Mouse (Mus musculus): Measurements from ENCODE around the gene Col5a1.

Gene Col5a1

DNA sequence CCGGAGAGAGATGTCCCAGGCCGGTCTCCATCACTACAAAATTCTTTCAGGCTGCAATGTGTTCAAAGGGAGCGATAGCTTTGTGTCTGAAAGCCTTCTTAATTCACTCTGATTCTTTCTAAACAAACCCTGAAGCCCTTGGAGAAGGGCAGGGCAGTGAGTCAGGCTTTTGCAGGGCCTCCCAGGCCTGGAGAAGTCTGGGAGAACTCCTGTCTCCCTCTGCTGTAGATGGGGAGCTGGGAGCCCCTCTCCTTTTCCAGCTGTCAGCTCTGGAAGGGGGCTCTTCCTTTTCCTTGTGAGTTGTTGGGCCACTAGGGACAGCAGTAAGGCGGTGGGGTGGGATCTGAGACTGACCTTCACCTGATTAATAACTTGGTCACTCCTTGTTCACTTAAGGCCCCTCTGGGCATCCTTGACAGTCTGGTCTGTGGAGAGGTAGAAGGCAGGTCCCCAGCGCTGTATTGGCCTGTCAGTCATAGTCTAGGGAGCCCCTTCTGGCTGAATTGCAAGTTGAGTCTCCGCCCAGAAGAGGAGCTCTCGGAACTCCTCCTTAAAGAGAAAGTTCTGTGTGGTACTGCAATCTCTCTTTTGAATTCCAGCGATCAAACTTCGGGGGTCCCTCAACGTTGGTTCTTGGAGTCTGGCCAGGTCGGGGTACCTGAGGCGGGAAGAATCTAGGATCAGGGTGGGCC is 623 bp upstream of the Col5a1 start:
- DNase-seq (ENCODE audit: low read depth, low spot score) = no peak

DNA sequence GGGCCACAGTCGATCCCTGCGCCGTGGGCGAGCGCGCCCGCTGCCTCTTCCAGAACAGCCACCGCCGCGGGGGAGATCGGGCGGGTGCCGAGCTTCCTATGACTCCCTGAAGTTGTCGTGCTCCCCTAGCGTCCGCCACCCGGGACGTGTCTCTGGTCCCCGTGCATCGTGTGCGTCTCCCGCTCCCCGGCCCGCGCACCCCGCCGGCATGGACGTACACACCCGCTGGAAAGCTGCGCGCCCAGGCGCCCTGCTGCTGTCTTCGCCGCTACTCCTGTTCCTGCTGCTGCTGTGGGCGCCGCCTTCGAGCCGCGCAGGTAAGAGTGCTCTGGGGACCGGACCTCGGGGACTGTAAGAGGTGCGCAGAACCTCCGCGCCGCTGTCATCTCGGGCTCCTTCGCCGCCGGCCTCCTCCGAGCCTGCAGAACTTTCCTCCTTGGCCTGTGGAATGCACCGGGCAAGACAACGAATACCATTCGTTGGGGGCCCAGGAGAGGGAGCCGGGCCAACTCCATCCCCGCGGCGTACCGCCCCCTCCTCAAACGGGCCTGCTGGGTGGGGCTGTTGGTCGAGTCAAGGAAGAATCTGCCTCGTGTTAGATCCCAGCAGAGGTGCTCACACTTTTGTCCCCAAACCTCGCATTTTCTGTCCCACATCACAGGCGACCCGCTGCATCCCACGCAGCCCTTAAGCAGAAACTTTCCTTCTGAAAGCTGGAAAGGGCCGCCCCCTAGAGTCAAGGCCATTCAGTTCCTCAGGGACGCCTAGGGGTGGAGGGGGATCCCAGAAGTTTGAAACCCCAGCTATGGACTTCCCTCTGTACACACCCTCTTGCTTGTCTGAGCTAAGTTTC is 609 bp downstream of the Col5a1 start:
- no peak for DNase-seq (ENCODE audit: low read depth, low spot score)

DNA sequence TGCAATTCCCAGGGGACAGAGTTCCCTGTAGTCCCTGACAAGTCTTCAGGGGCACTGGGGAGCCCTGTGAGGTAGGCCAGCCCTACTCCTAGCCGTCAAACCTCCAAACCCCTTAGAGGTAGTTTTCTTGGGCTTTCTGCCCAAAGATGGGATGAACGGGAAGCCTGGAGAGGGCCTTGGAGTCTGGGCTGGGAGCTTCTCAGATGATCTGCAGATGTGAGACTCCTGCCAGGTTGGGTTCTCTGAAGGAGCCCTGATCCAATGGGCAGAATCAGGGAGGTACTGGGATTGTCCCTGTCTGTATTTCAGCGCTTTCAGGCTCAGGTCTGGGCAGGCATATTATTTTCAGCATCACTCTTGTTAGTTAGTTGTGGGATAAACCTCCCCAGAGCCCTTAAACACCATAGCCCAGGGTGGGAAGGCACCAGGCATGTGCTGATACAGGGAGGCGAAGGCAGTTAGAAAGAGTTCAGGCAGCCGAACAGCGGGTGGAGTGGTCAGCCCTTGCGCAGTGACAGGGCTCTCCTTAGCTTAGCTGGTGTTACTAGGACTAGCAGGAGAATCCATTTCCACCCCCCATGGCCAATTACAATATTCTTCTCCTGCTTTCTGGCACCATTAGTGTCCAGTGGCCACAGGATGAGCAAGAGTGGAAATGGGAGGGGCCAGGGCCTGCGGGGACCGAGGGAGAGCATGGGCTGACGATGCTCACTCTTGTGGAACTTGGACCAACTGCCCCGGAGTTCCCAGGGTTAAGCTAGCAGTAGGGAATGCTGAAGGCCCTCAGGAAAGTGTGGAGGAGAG is 1.4 kb downstream of the Col5a1 start:
- no peak for DNase-seq (ENCODE audit: low read depth, low spot score)

DNA sequence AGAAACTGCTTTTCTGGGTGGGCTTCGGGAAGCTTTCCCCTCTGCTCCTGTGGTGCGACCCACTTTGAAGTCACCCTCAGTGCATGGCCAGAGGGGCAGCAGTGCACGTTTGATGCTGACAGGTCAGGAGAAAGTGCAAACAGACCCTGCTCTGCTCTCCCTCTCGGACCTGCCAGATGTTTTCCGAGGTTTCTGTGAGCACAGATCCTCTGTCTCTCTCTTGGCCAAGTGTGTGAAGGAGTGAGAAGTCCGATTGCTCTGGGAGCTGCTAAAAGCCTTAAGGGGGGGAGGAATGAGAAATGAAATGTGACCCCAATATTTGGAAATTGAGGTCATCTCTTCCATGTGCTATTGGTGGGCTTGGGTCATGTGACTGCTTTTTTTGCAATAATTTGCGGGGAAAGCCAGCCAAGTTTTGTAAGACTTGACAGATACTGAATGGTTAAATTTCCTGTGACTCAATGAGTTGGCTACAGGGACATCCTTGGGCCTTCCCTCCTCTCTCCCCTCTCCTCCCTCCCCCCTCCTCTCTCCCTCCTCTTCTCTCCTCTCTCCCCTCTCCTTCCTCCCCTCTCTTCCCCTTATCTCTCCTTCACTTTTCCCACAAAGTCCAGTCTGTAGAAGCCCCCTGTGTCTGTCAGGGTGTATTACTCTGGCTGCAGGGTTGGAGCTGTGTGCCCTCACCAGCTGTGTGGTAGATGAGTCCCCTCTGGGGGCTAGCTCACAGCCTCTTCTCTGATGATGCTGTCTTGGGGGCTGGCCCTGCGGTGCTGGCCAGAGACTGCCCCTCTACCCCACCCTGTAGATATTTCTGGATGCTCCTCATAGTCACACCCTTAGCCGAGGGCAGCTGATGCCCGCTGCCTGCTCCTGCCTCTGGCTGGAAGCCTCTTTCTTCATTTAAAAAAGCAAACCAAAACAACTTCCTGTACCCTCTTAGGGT is 2.6 kb downstream of the Col5a1 start:
- DNase-seq (ENCODE audit: low read depth, low spot score) = no peak

DNA sequence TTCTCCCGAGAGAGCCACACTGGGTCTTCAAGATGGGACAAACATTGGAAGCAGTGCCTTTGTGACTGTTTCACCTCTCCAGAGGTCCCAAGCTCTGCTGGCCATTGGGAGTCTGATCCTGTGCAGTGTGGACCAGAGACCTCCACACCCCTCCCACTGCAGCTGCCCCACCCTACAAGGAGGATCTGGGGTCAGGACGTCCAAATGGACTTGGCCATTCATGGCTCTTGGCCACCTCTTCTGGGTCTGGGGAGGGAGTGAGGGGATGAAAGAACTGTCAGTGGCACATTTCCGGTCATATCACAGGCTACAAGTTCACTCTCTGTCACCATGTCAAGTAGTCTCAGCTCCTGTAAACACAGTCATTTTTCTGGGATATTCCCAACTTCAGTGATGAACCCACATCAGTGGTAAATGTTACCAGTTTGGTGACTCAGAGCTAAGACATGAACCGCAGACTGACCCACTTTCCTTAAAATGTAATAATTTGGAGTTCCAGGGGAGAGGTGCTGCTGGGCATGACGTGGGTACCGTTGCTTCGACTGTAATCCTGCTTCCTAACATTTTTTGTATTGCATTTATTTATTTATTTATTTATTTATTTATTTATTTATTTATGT is 5.8 kb downstream of the Col5a1 start:
- no peak for DNase-seq (ENCODE audit: low read depth, low spot score)

DNA sequence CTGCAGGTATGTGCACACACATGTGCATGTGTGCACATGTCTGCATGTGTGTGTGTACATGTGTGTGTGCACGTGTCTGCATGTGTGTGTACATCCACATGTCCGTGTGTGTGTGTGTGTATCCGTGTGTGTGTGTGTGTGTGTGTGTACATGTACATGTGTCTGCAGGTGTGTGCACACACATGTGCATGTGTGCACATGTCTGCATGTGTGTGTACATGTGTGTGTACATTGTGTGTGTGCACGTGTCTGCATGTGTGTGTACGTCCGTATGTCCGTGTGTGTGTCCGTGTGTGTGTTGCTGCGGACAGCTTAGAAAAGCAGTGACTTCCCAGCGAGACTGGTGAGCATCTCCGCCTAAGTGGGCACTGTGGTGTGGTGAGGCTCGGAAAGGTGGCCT is 6.8 kb downstream of the Col5a1 start:
- no peak for DNase-seq (ENCODE audit: low read depth, low spot score)

DNA sequence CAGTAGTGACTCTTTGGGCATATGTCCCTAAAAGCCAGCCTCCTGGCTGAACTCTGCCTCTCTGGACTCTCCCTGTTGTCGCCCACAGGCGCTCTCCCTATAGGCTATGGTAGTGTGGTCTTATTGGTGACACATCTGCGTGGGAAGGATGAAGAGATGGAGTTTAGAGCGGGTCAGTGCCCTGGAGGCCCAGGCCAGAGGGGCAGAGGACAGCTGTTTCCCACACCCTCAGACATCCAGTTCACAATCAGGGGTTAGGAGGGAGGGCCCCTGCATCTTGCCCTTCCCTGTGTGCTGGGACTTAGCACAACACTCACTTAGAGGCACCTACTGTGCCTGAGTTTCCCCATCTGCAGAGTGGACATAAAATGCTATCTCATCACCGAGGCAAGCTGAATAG is 8.8 kb downstream of the Col5a1 start:
- no peak for DNase-seq (ENCODE audit: low read depth, low spot score)

DNA sequence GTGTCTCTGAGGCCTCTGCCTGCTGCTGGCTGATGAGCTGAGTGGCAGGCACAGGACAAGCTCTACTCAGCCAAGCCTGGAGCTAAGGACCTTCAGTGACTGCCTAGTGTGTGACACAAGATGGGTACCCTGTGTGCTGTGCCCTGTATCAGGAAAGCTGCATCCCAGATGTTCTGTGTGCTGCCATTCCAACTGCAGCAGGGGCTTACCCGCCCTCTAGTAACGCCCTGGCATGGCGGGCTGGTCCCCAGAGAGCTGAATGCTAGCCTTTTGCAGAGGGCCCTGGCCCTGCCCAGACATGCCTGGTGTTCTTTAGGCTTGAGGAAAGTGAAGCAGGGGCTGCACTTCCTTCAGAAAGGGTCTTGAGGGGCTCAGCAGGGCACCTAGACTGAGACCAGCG is 9.4 kb downstream of the Col5a1 start:
- no peak for DNase-seq (ENCODE audit: low read depth, low spot score)

DNA sequence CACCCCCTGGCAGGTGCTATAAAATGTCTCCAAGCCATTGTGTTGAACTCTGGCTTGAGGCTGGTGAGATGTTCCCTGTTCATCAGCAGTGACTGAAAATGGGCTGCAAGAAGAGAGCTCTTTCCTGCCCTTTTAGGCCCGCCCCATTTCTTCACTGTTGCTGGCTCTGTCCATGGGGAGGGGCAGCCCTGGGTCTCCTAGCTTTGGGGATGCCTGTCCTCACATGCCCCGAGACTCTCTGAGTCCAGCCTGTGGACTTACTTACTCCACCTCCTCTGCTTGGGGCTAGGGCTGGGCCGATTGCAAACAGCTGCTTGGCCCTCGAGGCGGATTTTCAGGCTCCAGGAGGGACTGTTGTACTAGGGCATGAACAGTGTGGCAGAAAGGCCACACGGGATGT is 10.9 kb downstream of the Col5a1 start:
- DNase-seq (ENCODE audit: low read depth, low spot score) = no peak

DNA sequence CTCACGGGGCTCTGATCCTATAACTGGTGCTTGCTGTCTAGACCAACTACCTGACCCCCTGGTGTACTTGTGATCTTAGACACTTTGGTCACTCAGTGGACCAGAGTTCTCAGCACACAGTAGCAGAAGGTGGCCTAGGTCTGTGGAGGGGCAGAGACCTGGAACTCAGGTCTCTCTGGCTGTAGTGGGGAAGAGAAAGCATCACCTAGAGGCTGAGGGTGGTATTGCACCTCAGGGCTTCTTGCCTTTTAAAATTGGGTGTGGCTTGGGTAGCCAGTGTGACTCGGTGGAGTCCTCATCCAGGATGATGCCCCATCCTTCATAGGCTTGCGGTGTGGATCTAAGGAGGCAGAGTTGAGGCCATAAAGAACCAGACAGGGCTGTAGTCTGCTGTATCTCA is 13.7 kb downstream of the Col5a1 start:
- DNase-seq (ENCODE audit: low read depth, low spot score) = peak; percentile 69

DNA sequence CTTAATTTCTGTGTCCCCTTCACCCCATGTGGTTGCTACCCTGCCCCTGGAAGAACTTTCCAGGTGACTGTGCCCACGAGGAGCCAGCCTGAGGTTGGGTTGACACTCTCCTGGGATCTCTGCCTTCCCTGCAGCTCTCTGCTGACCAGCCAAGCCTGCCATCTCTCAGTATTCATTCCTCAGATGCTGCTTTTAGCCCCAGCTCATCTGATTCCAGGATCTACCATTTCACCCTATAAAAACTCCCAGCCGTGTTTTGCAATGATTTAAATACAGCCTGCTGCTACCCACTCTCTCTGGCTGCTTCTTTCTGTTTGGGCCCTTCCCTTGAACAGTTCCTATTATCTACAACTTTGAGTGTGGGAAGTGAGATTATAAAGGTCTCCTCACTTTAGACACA is 14.9 kb downstream of the Col5a1 start:
- no peak for DNase-seq (ENCODE audit: low read depth, low spot score)

DNA sequence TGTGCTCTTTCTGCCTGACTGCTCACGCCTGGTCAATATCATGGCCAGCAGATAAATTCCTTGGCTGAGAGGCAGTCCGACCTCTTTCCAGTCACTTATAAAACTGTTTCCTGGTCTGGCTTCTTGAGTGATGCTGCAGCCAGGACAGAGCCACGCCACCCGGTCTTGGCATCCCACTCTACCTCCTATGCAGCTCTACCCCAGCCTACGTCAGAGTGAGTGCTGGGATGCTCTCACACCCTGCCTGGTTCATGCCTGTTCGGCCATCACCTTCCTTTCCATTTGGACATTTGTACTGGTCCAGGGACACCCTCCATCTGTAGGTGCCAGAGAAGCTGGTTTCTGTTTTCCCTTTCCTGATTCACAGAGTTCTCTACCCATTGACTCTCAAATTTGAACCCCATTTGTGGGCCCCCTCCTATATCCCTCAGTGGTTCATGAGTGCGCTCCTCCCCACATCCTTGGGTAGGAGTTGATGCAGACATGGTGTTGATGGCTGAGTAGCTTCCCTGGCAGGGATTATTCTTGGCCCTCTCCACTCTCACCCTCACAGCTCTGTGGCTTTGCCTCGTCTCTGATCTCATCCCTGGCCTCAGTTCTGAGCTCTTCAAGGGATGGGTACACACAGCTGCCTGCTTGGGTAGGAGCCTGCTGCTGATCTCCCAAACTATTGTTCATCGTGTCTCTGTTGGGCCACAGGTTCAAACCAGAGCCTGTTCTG is 15.5 kb downstream of the Col5a1 start:
- DNase-seq (ENCODE audit: low read depth, low spot score) = no peak

DNA sequence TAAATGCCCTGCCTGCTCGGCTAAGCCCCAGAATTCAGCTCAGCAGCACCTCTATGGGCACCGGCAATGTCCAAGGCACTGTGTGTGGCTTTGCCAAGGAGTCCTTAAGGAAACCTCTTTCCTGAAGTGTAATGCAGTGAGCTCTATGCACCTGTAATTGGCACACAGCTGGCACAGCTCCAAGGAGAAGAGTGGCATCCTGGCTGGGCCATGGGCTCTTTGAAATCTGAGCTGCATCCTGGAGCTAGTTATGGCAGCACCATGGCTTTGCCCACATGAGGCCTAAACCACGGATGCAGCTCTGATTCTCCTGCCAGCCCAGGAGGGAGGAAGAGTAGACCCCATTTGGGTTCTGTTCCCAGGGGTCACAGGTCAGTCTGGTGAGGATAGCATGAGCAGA is 16.1 kb downstream of the Col5a1 start:
- DNase-seq (ENCODE audit: low read depth, low spot score) = no peak

DNA sequence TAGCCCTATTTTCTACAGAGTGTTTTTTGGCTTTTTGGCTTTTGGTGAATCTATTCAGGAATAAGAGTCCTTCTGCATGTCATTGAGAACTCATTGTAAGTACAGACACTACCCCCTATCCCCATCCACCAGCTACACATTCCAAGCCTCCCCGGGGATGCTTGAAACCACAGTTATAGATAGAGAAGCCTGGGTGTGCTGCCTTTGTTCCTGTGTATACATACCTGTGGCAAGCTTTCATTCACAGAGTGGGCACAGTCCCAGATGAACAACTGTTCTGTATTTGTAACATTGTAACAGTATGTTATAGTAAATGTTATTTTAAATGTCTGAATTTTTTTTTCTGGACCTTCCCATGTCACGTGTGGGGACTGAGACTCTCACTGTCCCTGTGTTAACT is 19.2 kb downstream of the Col5a1 start:
- DNase-seq (ENCODE audit: low read depth, low spot score) = no peak

DNA sequence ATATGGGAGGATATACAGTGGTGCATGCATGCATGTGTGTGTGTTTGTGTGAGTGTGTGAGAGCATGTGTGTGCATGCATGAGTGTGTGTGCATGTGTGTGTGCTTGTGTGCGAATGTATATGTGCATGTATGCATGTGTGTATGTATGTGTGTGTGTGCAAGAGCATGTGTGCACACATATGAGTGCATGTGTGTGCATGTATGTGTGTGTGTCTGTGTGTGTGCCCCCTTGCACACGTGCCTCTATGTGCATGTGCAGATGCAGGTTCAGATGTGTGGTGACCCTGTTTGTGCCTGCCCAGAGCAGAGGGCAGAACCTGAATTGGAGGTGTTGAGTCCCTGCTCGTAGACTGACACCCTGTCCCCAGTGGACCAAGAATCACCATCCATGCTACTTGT is 24.3 kb downstream of the Col5a1 start:
- no peak for DNase-seq (ENCODE audit: low read depth, low spot score)

DNA sequence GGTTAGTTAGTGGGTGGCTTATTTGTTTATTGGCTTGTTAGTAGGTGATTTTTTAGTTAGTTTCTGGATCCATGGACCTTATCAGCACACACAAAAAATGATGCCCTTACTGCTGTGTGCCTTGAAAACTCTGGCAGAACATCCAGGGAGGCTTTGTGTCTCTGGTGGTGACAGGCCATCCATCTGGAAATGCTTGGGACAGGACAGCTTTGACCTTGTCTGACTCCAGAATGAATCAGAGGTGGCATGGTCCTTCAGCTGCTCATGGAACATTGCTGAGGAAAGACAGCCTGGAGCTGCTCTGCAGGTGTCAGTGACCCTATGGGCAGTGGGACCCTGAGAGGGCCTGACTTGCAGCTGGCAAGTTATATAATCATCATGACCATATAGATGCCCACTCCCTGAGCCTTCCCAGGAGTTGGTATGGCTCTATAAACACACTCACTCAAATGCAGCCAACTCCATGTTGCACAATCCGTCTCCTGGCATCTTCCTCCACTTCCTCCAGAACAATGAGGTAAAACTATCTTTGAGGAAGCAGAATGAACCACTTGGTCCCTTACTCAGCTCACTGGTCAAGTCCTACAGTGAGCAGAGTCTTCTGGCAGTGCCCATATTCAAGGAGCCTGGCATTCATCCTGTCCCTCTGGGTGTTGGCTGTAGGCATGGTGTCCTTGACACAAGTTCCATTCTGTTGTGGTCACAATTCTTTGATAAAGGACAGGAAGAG is 26.5 kb downstream of the Col5a1 start:
- DNase-seq (ENCODE audit: low read depth, low spot score) = no peak

DNA sequence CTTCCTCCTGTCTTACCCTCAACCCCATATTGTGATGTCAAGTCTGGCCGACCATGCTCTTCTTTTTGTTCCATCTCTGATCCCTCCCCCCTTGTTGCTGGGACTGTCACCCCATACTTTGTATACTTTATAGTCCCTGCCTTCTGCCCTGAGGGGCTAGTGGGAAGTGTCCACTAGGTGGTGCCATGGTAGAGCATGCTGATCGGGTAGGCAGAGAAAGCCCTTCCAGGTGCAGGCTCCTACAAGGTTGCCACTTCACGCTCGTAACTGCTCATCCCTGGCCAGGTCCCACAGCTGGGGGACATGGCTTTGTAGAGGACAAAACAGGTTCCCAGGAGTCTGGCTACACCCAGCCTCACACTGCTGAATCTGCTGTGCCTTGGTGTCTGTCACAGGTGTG is 29.5 kb downstream of the Col5a1 start:
- DNase-seq (ENCODE audit: low read depth, low spot score) = peak; percentile 47

DNA sequence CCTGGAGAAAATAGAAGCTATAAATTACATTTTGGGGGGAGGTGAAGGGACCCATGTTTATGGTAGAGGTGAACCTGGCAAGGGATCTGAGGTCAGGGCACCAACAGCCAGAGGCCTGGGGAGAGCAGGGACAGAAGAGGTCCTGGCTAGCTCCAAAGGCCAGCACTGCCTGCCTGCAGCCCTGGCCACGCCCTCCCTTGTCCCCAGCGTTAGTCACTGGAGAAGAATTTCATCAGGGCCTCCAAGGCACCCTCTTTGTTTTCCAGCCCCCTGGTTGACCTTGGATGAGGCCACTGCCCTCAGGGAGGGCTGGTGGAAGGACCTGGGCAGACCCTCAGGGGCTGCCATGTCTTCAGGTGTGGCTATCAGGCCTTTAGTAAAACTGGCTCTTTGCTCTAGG is 30.1 kb downstream of the Col5a1 start:
- DNase-seq (ENCODE audit: low read depth, low spot score) = no peak

DNA sequence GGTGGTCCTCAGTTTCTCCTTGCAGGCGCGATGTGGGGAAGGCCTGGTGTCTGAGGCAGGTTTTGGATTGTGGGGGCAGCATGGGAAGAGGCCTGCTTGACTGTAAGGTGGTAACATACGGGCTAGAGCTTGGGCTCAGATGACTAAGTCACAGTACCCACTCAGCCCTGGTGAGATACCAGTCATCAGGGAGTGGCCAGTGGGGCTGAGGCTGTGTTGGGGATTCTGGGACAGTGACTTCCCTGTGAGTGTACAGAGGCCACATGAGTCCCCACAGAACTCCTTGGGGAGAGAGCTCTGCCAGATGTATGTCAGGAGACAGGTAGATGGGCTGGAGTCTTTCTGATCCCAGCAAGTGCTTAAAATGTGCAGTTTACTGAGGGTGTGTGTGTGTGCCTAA is 31.0 kb downstream of the Col5a1 start:
- DNase-seq (ENCODE audit: low read depth, low spot score) = no peak

DNA sequence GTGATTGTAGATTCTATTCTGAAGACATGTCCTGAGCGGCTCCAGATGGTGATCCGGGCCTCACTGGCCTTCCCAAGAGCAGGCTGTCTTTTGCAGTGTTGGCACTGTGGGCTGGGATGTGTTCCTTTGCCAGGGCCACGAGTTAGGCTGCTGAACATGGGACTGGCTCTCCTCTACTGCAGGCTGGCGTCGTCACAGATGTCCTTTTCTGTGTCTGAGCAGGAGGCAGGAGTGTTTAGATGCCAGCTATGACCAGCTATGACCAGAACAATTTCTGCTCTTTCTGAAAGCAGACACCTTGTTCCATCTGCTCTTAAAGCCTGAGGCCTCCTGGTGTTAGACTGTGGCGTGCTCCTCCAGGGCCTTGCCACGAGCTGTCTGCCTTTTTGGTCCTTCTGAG is 31.9 kb downstream of the Col5a1 start:
- DNase-seq (ENCODE audit: low read depth, low spot score) = no peak
